Mouse (Mus musculus): ENCODE measurements around the gene Imp4.

- TF ChIP-seq CTCF (IDR thresholded peaks at IDR 0.05; ENCODE audit: control insufficient read depth, insufficient read depth, insufficient read length) (no peak), MAX (IDR thresholded peaks at IDR 0.05) (no peak)
Measured at GRCm38 (mm10) chr1:34431431-34431830, 8.2 kb upstream of the Imp4 start.

Data from C2C12 (cell line).